Mouse (Mus musculus): ENCODE measurements around the gene Gm5901.

Gene Gm5901

DNA sequence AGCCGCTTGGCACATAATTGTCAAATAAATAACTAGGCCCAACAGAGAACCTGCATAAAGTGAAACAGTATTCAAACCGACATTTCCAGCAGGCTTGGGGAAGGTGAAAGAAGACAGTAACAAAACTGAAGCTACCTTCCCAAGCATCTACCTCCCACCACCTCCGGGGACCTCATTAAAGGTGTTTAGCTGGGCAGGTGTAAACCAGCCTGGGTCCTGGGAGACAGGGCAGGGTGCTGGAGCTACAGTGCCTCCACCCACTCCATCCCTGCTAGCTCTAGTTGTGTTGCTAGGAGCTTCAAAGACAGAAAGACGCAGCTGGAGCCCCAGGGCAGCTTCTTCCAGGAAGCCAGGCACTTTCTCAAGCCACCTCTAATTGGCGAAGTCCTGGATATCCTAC is 29.4 kb downstream of the Gm5901 start, which contains the start of gene Cnga4:
Cnga4 (plus strand) TSS at position 301 of the 400 bp plus-strand sequence.
- DNase-seq (ENCODE audit: low read depth, low spot score) = no peak

DNA sequence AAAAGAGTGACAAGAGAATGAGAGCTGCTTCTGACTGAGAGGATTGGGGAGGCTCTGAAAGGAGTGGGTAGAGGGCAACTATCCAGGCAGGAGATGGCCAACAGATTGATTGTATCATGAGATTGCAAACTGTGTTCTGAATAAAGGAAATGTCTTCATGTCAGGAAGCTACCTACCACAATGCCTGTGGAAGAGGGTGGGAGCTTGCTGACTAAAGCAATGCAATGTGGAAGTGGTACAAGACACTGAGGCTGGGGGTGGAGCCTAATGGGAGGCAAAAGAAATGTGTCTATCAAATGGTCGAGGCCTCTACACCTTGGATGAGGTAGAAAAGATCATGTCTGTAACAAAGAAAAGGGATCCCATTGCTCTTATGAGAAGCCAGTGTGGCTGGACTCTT is 31.5 kb downstream of the Gm5901 start:
- DNase-seq (ENCODE audit: low read depth, low spot score) = no peak

DNA sequence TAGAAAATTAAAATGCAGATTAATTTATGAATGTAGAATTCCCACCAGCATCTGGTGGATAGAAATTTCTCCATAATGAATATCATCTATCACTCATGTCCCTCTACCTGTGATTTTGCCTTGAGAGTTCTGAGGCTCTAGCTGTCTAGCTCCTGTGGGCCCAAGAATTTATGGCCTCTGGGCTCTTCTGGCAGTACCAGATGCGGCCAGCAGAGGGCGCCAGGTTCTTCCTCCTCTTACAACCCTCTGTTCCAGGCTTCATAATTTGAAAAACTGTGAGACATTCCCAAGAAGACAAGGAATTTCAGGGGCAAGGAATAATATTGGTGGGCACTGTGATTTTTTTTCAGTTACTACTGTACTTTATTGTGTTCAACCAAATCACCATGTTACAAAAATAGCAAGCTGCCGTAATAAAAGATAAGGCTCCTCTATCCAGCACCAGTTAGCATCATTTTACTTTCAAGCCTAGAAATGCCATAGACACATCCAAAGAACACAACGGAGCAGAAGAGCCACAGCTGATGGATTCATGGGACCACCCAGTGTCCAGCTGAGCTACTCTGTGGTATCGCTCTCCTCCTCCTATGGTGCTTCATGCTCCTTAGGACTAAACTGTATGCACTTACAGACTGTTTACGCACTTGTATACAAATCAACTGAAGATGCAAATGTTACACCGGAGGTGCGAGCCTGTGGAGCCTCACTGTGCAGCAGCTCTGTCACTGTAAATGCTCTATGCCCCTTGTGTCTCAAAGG is 37.2 kb downstream of the Gm5901 start:
- DNase-seq (ENCODE audit: low read depth, low spot score) = peak; percentile 66

DNA sequence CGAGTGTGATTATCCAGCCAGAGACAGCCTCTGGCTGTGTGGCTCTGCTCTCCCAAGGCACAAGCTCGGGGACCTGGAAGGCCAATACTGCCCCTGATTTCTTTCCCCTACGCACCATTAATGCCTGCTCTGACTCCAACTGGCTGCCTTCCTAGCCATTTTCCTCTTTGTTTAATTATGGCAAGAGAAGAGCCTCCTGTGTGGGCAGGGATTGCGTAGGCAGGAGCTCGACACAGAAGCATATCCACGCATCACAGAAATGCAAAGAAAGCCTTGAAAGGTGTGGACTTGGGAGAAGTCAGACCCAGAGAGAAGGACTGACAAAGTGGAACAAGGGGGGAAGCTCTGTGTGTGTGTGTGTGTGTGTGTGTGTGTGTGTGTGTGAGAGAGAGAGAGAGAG is 39.5 kb downstream of the Gm5901 start:
- DNase-seq (ENCODE audit: low read depth, low spot score) = no peak

DNA sequence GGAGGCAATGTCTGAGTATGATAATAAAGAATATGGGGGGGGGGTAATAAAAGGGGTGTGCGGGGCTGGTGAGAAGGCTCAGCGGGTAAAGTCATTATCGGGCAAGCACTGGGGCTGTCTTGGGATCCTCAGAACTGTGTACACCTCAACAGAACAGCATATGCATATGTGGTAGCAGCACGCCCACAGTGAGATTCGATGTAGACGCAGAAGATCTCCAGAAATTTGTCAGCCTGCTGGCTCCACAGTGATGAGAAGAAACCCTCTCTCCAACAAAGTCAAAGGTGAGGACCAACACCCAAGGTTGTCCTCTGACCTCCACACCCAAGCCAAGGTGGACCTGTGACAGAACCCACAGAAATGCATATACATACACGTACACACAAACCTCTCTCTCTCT is 41.7 kb downstream of the Gm5901 start:
- DNase-seq (ENCODE audit: low read depth, low spot score) = no peak

DNA sequence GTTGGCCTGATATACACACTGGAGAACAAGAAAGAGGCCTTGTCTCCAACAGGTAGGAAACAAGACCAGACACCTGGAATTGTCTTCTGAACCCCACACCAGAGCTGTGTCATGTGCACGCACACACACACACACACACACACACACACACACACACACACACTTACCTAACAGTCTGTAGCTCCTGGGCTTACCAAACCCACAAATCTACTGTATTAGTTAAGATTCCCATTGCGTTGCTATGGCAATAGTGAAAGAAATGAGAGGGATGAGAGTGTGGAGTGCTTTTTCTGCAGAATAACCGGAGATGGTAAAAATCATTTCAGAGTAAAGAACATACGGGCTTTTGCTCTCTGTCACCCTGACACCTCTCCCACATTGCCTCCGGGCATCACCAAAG is 43.3 kb downstream of the Gm5901 start:
- DNase-seq (ENCODE audit: low read depth, low spot score) = no peak

DNA sequence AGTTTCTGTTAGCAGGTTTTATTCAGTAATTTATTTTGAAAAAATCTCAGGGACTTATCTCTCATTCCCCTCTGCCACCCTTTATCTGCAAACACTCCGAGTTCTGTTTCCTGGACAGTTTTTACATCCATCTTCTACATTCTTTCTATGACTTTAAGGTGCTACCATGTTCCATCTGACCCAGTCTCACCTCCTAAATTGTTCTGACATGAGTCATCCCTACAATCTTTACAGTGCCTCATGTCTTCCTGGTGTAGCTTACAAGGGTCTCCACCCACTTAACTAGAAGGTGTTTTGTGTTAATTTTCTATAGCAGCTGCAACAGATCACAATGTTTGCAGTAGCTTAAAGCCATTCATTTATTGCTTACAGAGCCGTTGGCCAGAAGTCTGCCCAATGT is 46.1 kb downstream of the Gm5901 start:
- DNase-seq (ENCODE audit: low read depth, low spot score) = no peak

DNA sequence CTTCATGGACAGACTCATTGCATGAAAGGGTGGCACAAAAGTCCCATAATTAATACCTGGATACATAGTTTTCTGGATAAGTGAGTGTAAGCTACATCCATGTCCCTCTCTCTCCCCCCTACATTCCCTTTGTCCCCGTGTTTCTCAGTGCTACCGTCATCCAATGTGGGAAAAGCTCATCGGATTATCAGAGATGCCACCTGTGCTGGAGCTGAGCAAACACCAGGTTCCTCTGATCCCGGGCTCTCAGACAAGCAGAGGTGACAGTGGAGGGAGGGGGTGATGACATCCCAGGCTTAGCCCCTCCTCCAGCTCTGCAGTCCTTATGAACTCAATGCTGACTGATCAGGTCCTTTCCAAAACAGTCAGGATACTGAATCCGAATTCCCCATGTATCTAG is 49.5 kb downstream of the Gm5901 start:
- DNase-seq (ENCODE audit: low read depth, low spot score) = no peak

DNA sequence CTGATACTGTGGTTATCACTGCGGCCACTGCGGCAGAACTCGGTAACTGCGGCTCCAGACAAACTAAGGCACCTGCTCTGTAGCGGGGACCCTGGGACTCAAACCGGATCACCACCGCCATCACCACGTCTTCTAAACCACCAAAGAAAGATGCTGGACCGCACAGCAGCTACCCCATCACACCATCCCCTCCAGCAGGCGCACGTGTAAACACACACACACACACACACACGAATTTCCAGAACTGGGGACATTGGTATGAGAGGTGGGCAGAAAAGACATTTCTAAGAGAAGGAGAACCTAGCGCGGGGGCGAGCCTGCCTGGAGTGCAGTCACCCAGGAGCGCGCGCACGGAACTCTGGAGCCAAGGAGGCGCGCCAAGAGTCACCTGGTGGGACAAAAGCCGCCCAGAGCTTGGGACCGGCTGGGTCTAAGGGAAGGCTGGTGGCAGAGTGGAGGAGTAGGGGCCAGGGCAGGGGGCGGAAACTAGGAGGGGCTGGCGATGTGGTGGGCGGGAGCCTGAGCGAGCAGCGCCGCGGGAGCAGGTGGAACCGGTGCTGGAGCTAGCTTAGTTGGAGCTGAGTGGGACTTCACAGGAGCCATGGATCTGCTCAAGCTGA is 50.7 kb downstream of the Gm5901 start, which contains the start of gene Cckbr:
Cckbr (plus strand) TSS at position 308 of the 620 bp plus-strand sequence.
- DNase-seq (ENCODE audit: low read depth, low spot score) = peak; percentile 64

DNA sequence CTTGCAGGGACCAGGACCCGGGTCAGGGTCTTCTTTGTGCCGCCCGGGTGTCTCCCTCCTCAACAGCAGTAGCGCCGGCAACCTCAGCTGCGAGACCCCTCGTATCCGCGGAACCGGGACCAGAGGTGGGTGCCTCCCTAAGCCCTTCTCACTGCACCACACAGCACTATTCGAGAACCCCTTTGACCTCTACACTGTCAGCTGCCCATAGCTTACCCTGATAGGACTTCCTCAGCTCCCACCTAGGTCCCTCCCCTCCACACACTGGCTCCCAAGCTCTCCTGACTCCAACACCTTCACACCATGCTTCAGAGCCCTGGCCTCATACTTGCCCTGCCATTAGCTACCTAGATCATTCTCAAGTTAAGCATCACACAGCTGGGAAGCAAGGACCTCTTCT is 51.2 kb downstream of the Gm5901 start:
- DNase-seq (ENCODE audit: low read depth, low spot score) = no peak

All from R1 (cell line).